Mouse (Mus musculus): ENCODE data around the gene Zfp429. TPM values are rescaled to one million over a fixed set of nuclear protein-coding genes. Genes with fewer than 3 reads are reported as not detected.
"Not testable (repeated sequence)": the region's sequence is repeated elsewhere in the genome, so short reads cannot be mapped to it uniquely, and the experiment has no call there.

The Zfp429 gene
- 3.0 and 3.2 TPM in 2 replicates for polyA plus RNA-seq (2016; fragmentation: Nextera tagmentation; extraction: Ambion mirVana)

- ATAC-seq (ENCODE audit: low FRiP score, low read depth), result peak; percentile 96
- WGBS, result 5% methylated on average over 16 of the region's 16 CpGs
- not testable (repeated sequence) for H3K36me3 ChIP-seq; H3K27ac ChIP-seq; H3K4me1 ChIP-seq; H3K9me3 ChIP-seq; H3K27me3 ChIP-seq (replicated peaks)
- peak within 1 kb of the TSS; percentile 55 for H3K4me3 ChIP-seq
- peak within 1 kb of the TSS; percentile 53 for H3K9ac ChIP-seq
- H3K4me2 ChIP-seq (replicated peaks), result peak within 1 kb of the TSS; percentile 71
Observed at GRCm38 (mm10) chr13:67399183-67399903, at the start of gene Zfp429. TSS of gene Zfp429 (minus strand) at chr13:67399819.

GRCm38 (mm10) chr13:67437095-67437494 lies 37.5 kb upstream of the Zfp429 start:
- H3K36me3 ChIP-seq; H3K4me2 ChIP-seq (replicated peaks); H3K9me3 ChIP-seq; H3K4me1 ChIP-seq; H3K9ac ChIP-seq; H3K27ac ChIP-seq; ATAC-seq (ENCODE audit: low FRiP score, low read depth); H3K27me3 ChIP-seq (replicated peaks); H3K4me3 ChIP-seq: not testable (repeated sequence)
- 91% methylated on average over 1 of the region's 3 CpGs for WGBS

- H3K9ac ChIP-seq, result no peak overlapping the region
- H3K4me1 ChIP-seq, result no peaks in the 10 kb centered on the region
- no peak overlapping the region for H3K4me2 ChIP-seq (replicated peaks)
- H3K27me3 ChIP-seq (replicated peaks), result no peaks in the 10 kb centered on the region
- no peak for ATAC-seq (ENCODE audit: low FRiP score, low read depth)
- H3K36me3 ChIP-seq, result no peaks in the 10 kb centered on the region
- 84% methylated on average over 3 of the region's 3 CpGs for WGBS
- H3K27ac ChIP-seq, result no peak overlapping the region
- H3K4me3 ChIP-seq, result no peak overlapping the region
- no peaks in the 10 kb centered on the region for H3K9me3 ChIP-seq
Observed at GRCm38 (mm10) chr13:67428116-67428515, 28.5 kb upstream of the Zfp429 start.

- not testable (repeated sequence) for ATAC-seq (ENCODE audit: low FRiP score, low read depth); H3K9ac ChIP-seq; H3K27me3 ChIP-seq (replicated peaks); H3K4me1 ChIP-seq; H3K36me3 ChIP-seq; H3K4me3 ChIP-seq; H3K9me3 ChIP-seq; H3K4me2 ChIP-seq (replicated peaks); H3K27ac ChIP-seq
Observed at GRCm38 (mm10) chr13:67425699-67426098, 26.1 kb upstream of the Zfp429 start.

- not testable (repeated sequence) for ATAC-seq (ENCODE audit: low FRiP score, low read depth); H3K4me1 ChIP-seq; H3K4me2 ChIP-seq (replicated peaks); H3K36me3 ChIP-seq; H3K9me3 ChIP-seq; H3K27ac ChIP-seq; H3K27me3 ChIP-seq (replicated peaks); H3K4me3 ChIP-seq; H3K9ac ChIP-seq
- 78% methylated on average over 2 of the region's 2 CpGs for WGBS
Observed at GRCm38 (mm10) chr13:67422532-67422931, 22.9 kb upstream of the Zfp429 start.

- whole genome bisulfite sequencing, result 2% methylated on average over 22 of the region's 22 CpGs
- H3K27ac ChIP-seq, result no peak within 1 kb of the TSS
Observed at GRCm38 (mm10) chr13:67421207-67421857, 21.7 kb upstream of the Zfp429 start, which contains the start of gene Zfp459. TSS of gene Zfp459 (minus strand) at chr13:67421418.

GRCm38 (mm10) chr13:67420558-67421206 lies 21.1 kb upstream of the Zfp429 start:
- H3K27me3 ChIP-seq (replicated peaks), result no peaks in the 10 kb centered on the region
- peak overlapping the region; percentile 52 for H3K4me3 ChIP-seq
- ATAC-seq (ENCODE audit: low FRiP score, low read depth), result no peak
- H3K36me3 ChIP-seq, result no peaks in the 10 kb centered on the region
- H3K9ac ChIP-seq, result peak overlapping the region; percentile 58
- H3K4me1 ChIP-seq, result no peaks in the 10 kb centered on the region
- H3K9me3 ChIP-seq, result no peaks in the 10 kb centered on the region
- no peak overlapping the region for H3K27ac ChIP-seq
- peak overlapping the region; percentile 78 for H3K4me2 ChIP-seq (replicated peaks)
- 39% methylated on average over 11 of the region's 11 CpGs for WGBS

More at GRCm38 (mm10) chr13:67421207-67421857, 21.7 kb upstream of the Zfp429 start, which contains the start of gene Zfp459:
- H3K4me1 ChIP-seq, result no peaks in the 10 kb centered on the region
- peak within 1 kb of the TSS; percentile 58 for H3K9ac ChIP-seq
- peak within 1 kb of the TSS; percentile 78 for H3K4me2 ChIP-seq (replicated peaks)
- H3K9me3 ChIP-seq, result no peaks in the 10 kb centered on the region
- H3K27me3 ChIP-seq (replicated peaks), result no peaks in the 10 kb centered on the region
- ATAC-seq (ENCODE audit: low FRiP score, low read depth), result peak; percentile 90
- H3K36me3 ChIP-seq, result no peaks in the 10 kb centered on the region
- H3K4me3 ChIP-seq, result peak within 1 kb of the TSS; percentile 52

GRCm38 (mm10) chr13:67416811-67417210 lies 17.2 kb upstream of the Zfp429 start:
- Histone ChIP-seq H3K4me2 (replicated peaks) (no peak overlapping the region), H3K9me3 (no peaks in the 10 kb centered on the region), H3K27ac (no peak overlapping the region), H3K9ac (no peak overlapping the region), H3K4me1 (no peaks in the 10 kb centered on the region), H3K4me3 (no peak overlapping the region), H3K27me3 (replicated peaks) (no peaks in the 10 kb centered on the region), H3K36me3 (no peaks in the 10 kb centered on the region)
- no peak for ATAC-seq (ENCODE audit: low FRiP score, low read depth)
- 92% methylated on average over 3 of the region's 3 CpGs for WGBS

- H3K4me1 ChIP-seq, result no peaks in the 10 kb centered on the region
- no peaks in the 10 kb centered on the region for H3K27me3 ChIP-seq (replicated peaks)
- no peaks in the 10 kb centered on the region for H3K36me3 ChIP-seq
- no peak overlapping the region for H3K27ac ChIP-seq
- no peak overlapping the region for H3K4me2 ChIP-seq (replicated peaks)
- H3K4me3 ChIP-seq, result no peak overlapping the region
- H3K9me3 ChIP-seq, result no peaks in the 10 kb centered on the region
- H3K9ac ChIP-seq, result no peak overlapping the region
- 87% methylated on average over 6 of the region's 6 CpGs for WGBS
- ATAC-seq (ENCODE audit: low FRiP score, low read depth), result no peak
Observed at GRCm38 (mm10) chr13:67415759-67416158, 16.1 kb upstream of the Zfp429 start.

- not testable (repeated sequence) for ATAC-seq (ENCODE audit: low FRiP score, low read depth); H3K4me2 ChIP-seq (replicated peaks); H3K27ac ChIP-seq; H3K27me3 ChIP-seq (replicated peaks); H3K4me1 ChIP-seq; H3K9ac ChIP-seq; H3K4me3 ChIP-seq; H3K36me3 ChIP-seq; H3K9me3 ChIP-seq
- 81% methylated on average over 3 of the region's 3 CpGs for WGBS
Observed at GRCm38 (mm10) chr13:67413634-67414033, 14.0 kb upstream of the Zfp429 start.

- 0 out of 2 replicates have a peak, but pooled peaks have one; percentile 29 for ATAC-seq (ENCODE audit: low FRiP score, low read depth)
- H3K27me3 ChIP-seq (replicated peaks); H3K9me3 ChIP-seq; H3K4me1 ChIP-seq; H3K4me3 ChIP-seq; H3K27ac ChIP-seq; H3K36me3 ChIP-seq; H3K4me2 ChIP-seq (replicated peaks); H3K9ac ChIP-seq: not testable (repeated sequence)
- 55% methylated on average over 3 of the region's 3 CpGs for WGBS
Observed at GRCm38 (mm10) chr13:67376255-67376654, 23.4 kb downstream of the Zfp429 start.

- Histone ChIP-seq H3K4me2 (replicated peaks) (peak within 1 kb of the TSS; percentile 53), H3K4me3 (peak within 1 kb of the TSS; percentile 29)
- H3K9ac ChIP-seq; H3K27ac ChIP-seq; H3K9me3 ChIP-seq; H3K27me3 ChIP-seq (replicated peaks); H3K36me3 ChIP-seq; H3K4me1 ChIP-seq: not testable (repeated sequence)
- WGBS, result 20% methylated on average over 14 of the region's 15 CpGs
- ATAC-seq (ENCODE audit: low FRiP score, low read depth), result peak; percentile 97
Observed at GRCm38 (mm10) chr13:67375050-67375911, 24.3 kb downstream of the Zfp429 start, which contains the start of the genes Gm28041 and Zfp456. TSS of gene Gm28041 (minus strand) at chr13:67375733. TSS of gene Zfp456 (minus strand) at chr13:67375810.

Data from neural tube, embryonic 12.5 days (tissue).